Mouse (Mus musculus) liver, embryonic 14.5 days (tissue): ENCODE measurements around the gene Rapgef4.

Source experiments
- CTCF ChIP-seq: IDR thresholded peaks from 2 replicates; pipeline ENCODE4 v1.5.1; 2016; ENCODE audit warnings: antibody characterized with exemption, low read depth, control low read depth
- EP300 ChIP-seq: IDR thresholded peaks from 2 replicates; pipeline ENCODE4 v1.6.1; 2016; ENCODE audit warnings: antibody characterized with exemption, low read depth

GRCm38 (mm10) chr2:72029586-72030144, 48.6 kb downstream of the Rapgef4 start:
- TF ChIP-seq EP300 (no peak), CTCF (no peak)
